Mouse (Mus musculus) cerebellum, adult 11 months (tissue): ENCODE data around the gene Ptprs.

Experiments
- DNase-seq: peaks from one replicate; pipeline ENCODE4 v3.0.0; 2022

Ptprs gene

GRCm38 (mm10) chr17:56373136-56374034, 102.9 kb downstream of the Ptprs start:
- DNase-seq, result no peak

- no peak for DNase-seq
Measured at GRCm38 (mm10) chr17:56372109-56372508, 104.2 kb downstream of the Ptprs start.

- no peak for DNase-seq
Measured at GRCm38 (mm10) chr17:56371029-56371660, 105.1 kb downstream of the Ptprs start.

- DNase-seq, result no peak
Measured at GRCm38 (mm10) chr17:56370090-56370489, 106.2 kb downstream of the Ptprs start.

GRCm38 (mm10) chr17:56368291-56368790, 107.9 kb downstream of the Ptprs start:
- DNase-seq, result no peak

- DNase-seq, result no peak
Measured at GRCm38 (mm10) chr17:56365791-56366673, 110.3 kb downstream of the Ptprs start.
